Mouse (Mus musculus): Measurements from ENCODE around the gene Vsig8. TPM values are rescaled to one million over a fixed set of nuclear protein-coding genes. Genes with fewer than 3 reads are reported as not detected.

Vsig8 gene
- 0.15 and 0.31 TPM in 2 replicates for polyA plus RNA-seq (2015; fragmentation: Nextera tagmentation; extraction: Ambion mirVana)

- WGBS: 78% methylated on average over 11 of the region's 11 CpGs
- no peaks in the 10 kb centered on the region for H3K4me1 ChIP-seq (ENCODE audit: control insufficient read depth, insufficient read depth, low read length)
- H3K9ac ChIP-seq (ENCODE audit: low read depth, low read length): no peak within 1 kb of the TSS
- ATAC-seq: no peak
- H3K9me3 ChIP-seq (ENCODE audit: control insufficient read depth, low read length): no peaks in the 10 kb centered on the region
- no peak within 1 kb of the TSS for H3K27ac ChIP-seq (ENCODE audit: low read length)
- no peaks in the 10 kb centered on the region for H3K27me3 ChIP-seq (replicated peaks; ENCODE audit: control insufficient read depth, insufficient read depth, low read length)
- H3K36me3 ChIP-seq (ENCODE audit: control insufficient read depth, insufficient read depth, low read length): no peaks in the 10 kb centered on the region
- H3K4me3 ChIP-seq (ENCODE audit: low read length): no peak within 1 kb of the TSS
- no peak within 1 kb of the TSS for H3K4me2 ChIP-seq (ENCODE audit: low read depth, low read length)
Measured at GRCm38 (mm10) chr1:172555638-172556037, at the start of gene Vsig8. Gene Vsig8, plus strand, starts transcription at chr1:172555938.

- H3K9ac ChIP-seq (ENCODE audit: low read depth, low read length): no peak overlapping the region
- H3K27me3 ChIP-seq (replicated peaks; ENCODE audit: control insufficient read depth, insufficient read depth, low read length): no peaks in the 10 kb centered on the region
- no peak overlapping the region for H3K4me2 ChIP-seq (ENCODE audit: low read depth, low read length)
- peaks cover 26% of the 10 kb centered on the region for H3K4me1 ChIP-seq (ENCODE audit: control insufficient read depth, insufficient read depth, low read length)
- WGBS: 64% methylated on average over 5 of the region's 5 CpGs
- ATAC-seq: no peak
- no peaks in the 10 kb centered on the region for H3K9me3 ChIP-seq (ENCODE audit: control insufficient read depth, low read length)
- H3K27ac ChIP-seq (ENCODE audit: low read length): no peak overlapping the region
- peaks cover 28% of the 10 kb centered on the region for H3K36me3 ChIP-seq (ENCODE audit: control insufficient read depth, insufficient read depth, low read length)
- H3K4me3 ChIP-seq (ENCODE audit: low read length): no peak overlapping the region
Measured at GRCm38 (mm10) chr1:172507001-172507400, 48.7 kb upstream of the Vsig8 start.

- 91% methylated on average over 3 of the region's 3 CpGs for WGBS
- Histone ChIP-seq H3K4me3 (ENCODE audit: low read length) (no peak overlapping the region), H3K9me3 (ENCODE audit: control insufficient read depth, low read length) (no peaks in the 10 kb centered on the region), H3K4me2 (ENCODE audit: low read depth, low read length) (no peak overlapping the region), H3K36me3 (ENCODE audit: control insufficient read depth, insufficient read depth, low read length) (peaks cover 28% of the 10 kb centered on the region), H3K4me1 (ENCODE audit: control insufficient read depth, insufficient read depth, low read length) (peaks cover 19% of the 10 kb centered on the region), H3K9ac (ENCODE audit: low read depth, low read length) (no peak overlapping the region), H3K27ac (ENCODE audit: low read length) (no peak overlapping the region), H3K27me3 (replicated peaks; ENCODE audit: control insufficient read depth, insufficient read depth, low read length) (no peaks in the 10 kb centered on the region)
- no peak for ATAC-seq
Measured at GRCm38 (mm10) chr1:172507701-172508100, 48.0 kb upstream of the Vsig8 start.

- H3K36me3 ChIP-seq (ENCODE audit: control insufficient read depth, insufficient read depth, low read length): peaks cover 28% of the 10 kb centered on the region
- no peaks in the 10 kb centered on the region for H3K27me3 ChIP-seq (replicated peaks; ENCODE audit: control insufficient read depth, insufficient read depth, low read length)
- peaks cover 19% of the 10 kb centered on the region for H3K4me1 ChIP-seq (ENCODE audit: control insufficient read depth, insufficient read depth, low read length)
- WGBS: 43% methylated on average over 2 of the region's 2 CpGs
- H3K4me3 ChIP-seq (ENCODE audit: low read length): no peak overlapping the region
- no peak for ATAC-seq
- H3K4me2 ChIP-seq (ENCODE audit: low read depth, low read length): no peak overlapping the region
- H3K9me3 ChIP-seq (ENCODE audit: control insufficient read depth, low read length): no peaks in the 10 kb centered on the region
- no peak overlapping the region for H3K27ac ChIP-seq (ENCODE audit: low read length)
- no peak overlapping the region for H3K9ac ChIP-seq (ENCODE audit: low read depth, low read length)
Measured at GRCm38 (mm10) chr1:172508172-172508571, 47.6 kb upstream of the Vsig8 start.

- ATAC-seq: no peak
- Histone ChIP-seq H3K4me1 (ENCODE audit: control insufficient read depth, insufficient read depth, low read length) (peaks cover 16% of the 10 kb centered on the region), H3K9ac (ENCODE audit: low read depth, low read length) (no peak overlapping the region), H3K27ac (ENCODE audit: low read length) (no peak overlapping the region; the same call in 1 of the 2 replicates), H3K9me3 (ENCODE audit: control insufficient read depth, low read length) (no peaks in the 10 kb centered on the region), H3K4me2 (ENCODE audit: low read depth, low read length) (no peak overlapping the region), H3K4me3 (ENCODE audit: low read length) (no peak overlapping the region), H3K27me3 (replicated peaks; ENCODE audit: control insufficient read depth, insufficient read depth, low read length) (no peaks in the 10 kb centered on the region), H3K36me3 (ENCODE audit: control insufficient read depth, insufficient read depth, low read length) (peaks cover 28% of the 10 kb centered on the region)
- 78% methylated on average over 5 of the region's 5 CpGs for WGBS
Measured at GRCm38 (mm10) chr1:172509235-172509634, 46.5 kb upstream of the Vsig8 start.

- Histone ChIP-seq H3K9me3 (ENCODE audit: control insufficient read depth, low read length) (no peaks in the 10 kb centered on the region), H3K4me1 (ENCODE audit: control insufficient read depth, insufficient read depth, low read length) (peaks cover 15% of the 10 kb centered on the region), H3K27ac (ENCODE audit: low read length) (peak overlapping the region; percentile 56; the same call in 1 of the 2 replicates), H3K4me3 (ENCODE audit: low read length) (peak overlapping the region; percentile 3; the same call in 1 of the 2 replicates), H3K36me3 (ENCODE audit: control insufficient read depth, insufficient read depth, low read length) (peaks cover 26% of the 10 kb centered on the region), H3K27me3 (replicated peaks; ENCODE audit: control insufficient read depth, insufficient read depth, low read length) (no peaks in the 10 kb centered on the region), H3K4me2 (ENCODE audit: low read depth, low read length) (peak overlapping the region; percentile 30), H3K9ac (ENCODE audit: low read depth, low read length) (no peak overlapping the region)
- WGBS: 37% methylated on average over 8 of the region's 8 CpGs
- peak; percentile 33 for ATAC-seq
Measured at GRCm38 (mm10) chr1:172509983-172510382, 45.8 kb upstream of the Vsig8 start.

GRCm38 (mm10) chr1:172510421-172510972, 45.2 kb upstream of the Vsig8 start:
- Histone ChIP-seq H3K27me3 (replicated peaks; ENCODE audit: control insufficient read depth, insufficient read depth, low read length) (no peaks in the 10 kb centered on the region), H3K4me1 (ENCODE audit: control insufficient read depth, insufficient read depth, low read length) (peaks cover 19% of the 10 kb centered on the region), H3K4me2 (ENCODE audit: low read depth, low read length) (peak overlapping the region; percentile 30), H3K4me3 (ENCODE audit: low read length) (peak overlapping the region; percentile 3; the same call in 1 of the 2 replicates), H3K27ac (ENCODE audit: low read length) (peak overlapping the region; percentile 56; the same call in 1 of the 2 replicates), H3K36me3 (ENCODE audit: control insufficient read depth, insufficient read depth, low read length) (peaks cover 22% of the 10 kb centered on the region), H3K9ac (ENCODE audit: low read depth, low read length) (no peak overlapping the region), H3K9me3 (ENCODE audit: control insufficient read depth, low read length) (no peaks in the 10 kb centered on the region)
- ATAC-seq: peak; percentile 47
- 24% methylated on average over 13 of the region's 13 CpGs for WGBS

- peak overlapping the region; percentile 26 for H3K27ac ChIP-seq (ENCODE audit: low read length)
- peak overlapping the region; percentile 26 for H3K4me2 ChIP-seq (ENCODE audit: low read depth, low read length)
- H3K36me3 ChIP-seq (ENCODE audit: control insufficient read depth, insufficient read depth, low read length): peaks cover 1% of the 10 kb centered on the region; the same call in 1 of the 2 replicates
- H3K4me3 ChIP-seq (ENCODE audit: low read length): no peak overlapping the region
- H3K9ac ChIP-seq (ENCODE audit: low read depth, low read length): 0 out of 2 replicates have a peak overlapping the region, but pooled peaks have one; percentile 18
- H3K4me1 ChIP-seq (ENCODE audit: control insufficient read depth, insufficient read depth, low read length): peaks cover 19% of the 10 kb centered on the region
- WGBS: 23% methylated on average over 13 of the region's 13 CpGs
- no peaks in the 10 kb centered on the region for H3K27me3 ChIP-seq (replicated peaks; ENCODE audit: control insufficient read depth, insufficient read depth, low read length)
- H3K9me3 ChIP-seq (ENCODE audit: control insufficient read depth, low read length): no peaks in the 10 kb centered on the region
- no peak for ATAC-seq
Measured at GRCm38 (mm10) chr1:172512962-172513361, 42.8 kb upstream of the Vsig8 start.

- 64% methylated on average over 17 of the region's 17 CpGs for WGBS
- Histone ChIP-seq H3K9me3 (ENCODE audit: control insufficient read depth, low read length) (no peaks in the 10 kb centered on the region), H3K4me1 (ENCODE audit: control insufficient read depth, insufficient read depth, low read length) (peaks cover 19% of the 10 kb centered on the region), H3K27ac (ENCODE audit: low read length) (peak overlapping the region; percentile 63), H3K27me3 (replicated peaks; ENCODE audit: control insufficient read depth, insufficient read depth, low read length) (no peaks in the 10 kb centered on the region), H3K4me2 (ENCODE audit: low read depth, low read length) (no peak overlapping the region), H3K9ac (ENCODE audit: low read depth, low read length) (no peak overlapping the region), H3K4me3 (ENCODE audit: low read length) (no peak overlapping the region), H3K36me3 (ENCODE audit: control insufficient read depth, insufficient read depth, low read length) (no peaks in the 10 kb centered on the region)
- ATAC-seq: no peak
Measured at GRCm38 (mm10) chr1:172513525-172514212, 42.1 kb upstream of the Vsig8 start.

Data from intestine, embryonic 16.5 days (tissue).